Mouse (Mus musculus): ENCODE results near the gene Bbs1.
"Not testable (repeated sequence)": the region's sequence is repeated elsewhere in the genome, so short reads cannot be mapped to it uniquely, and the experiment has no call there.

Gene Bbs1

GRCm38 (mm10) chr19:4879324-4879703, 27.1 kb downstream of the Bbs1 start:
- DNase-seq: no peak

GRCm38 (mm10) chr19:4878405-4879323, 27.8 kb downstream of the Bbs1 start, which contains the start of gene Zdhhc24:
TSS of gene Zdhhc24 (plus strand) at chr19:4878668.
- peak; percentile 96 for DNase-seq

- peak; percentile 53 for DNase-seq
Observed at GRCm38 (mm10) chr19:4877785-4878184, 28.6 kb downstream of the Bbs1 start, which contains the start of gene Actn3. TSS of gene Actn3 (minus strand) at chr19:4877909.

- no peak for DNase-seq
Observed at GRCm38 (mm10) chr19:4876755-4877154, 29.7 kb downstream of the Bbs1 start.

- DNase-seq: no peak
Observed at GRCm38 (mm10) chr19:4876241-4876640, 30.2 kb downstream of the Bbs1 start.

- DNase-seq: not testable (repeated sequence)
Observed at GRCm38 (mm10) chr19:4874613-4875012, 31.8 kb downstream of the Bbs1 start.

- peak; percentile 59 for DNase-seq
Observed at GRCm38 (mm10) chr19:4865147-4865546, 41.3 kb downstream of the Bbs1 start.

GRCm38 (mm10) chr19:4863048-4863447, 43.4 kb downstream of the Bbs1 start:
- DNase-seq: no peak

- no peak for DNase-seq
Observed at GRCm38 (mm10) chr19:4859081-4859480, 47.3 kb downstream of the Bbs1 start.

GRCm38 (mm10) chr19:4855951-4856350, 50.5 kb downstream of the Bbs1 start:
- no peak for DNase-seq

GRCm38 (mm10) chr19:4855470-4855820, 51.0 kb downstream of the Bbs1 start:
- no peak for DNase-seq

- peak; percentile 94 for DNase-seq
Observed at GRCm38 (mm10) chr19:4854552-4855469, 51.6 kb downstream of the Bbs1 start, which contains the start of gene Ctsf. TSS of gene Ctsf (plus strand) at chr19:4855130.

- DNase-seq: no peak
Observed at GRCm38 (mm10) chr19:4850281-4850680, 56.1 kb downstream of the Bbs1 start.

GRCm38 (mm10) chr19:4849800-4850199, 56.6 kb downstream of the Bbs1 start:
- no peak for DNase-seq

GRCm38 (mm10) chr19:4847490-4847889, 58.9 kb downstream of the Bbs1 start:
- DNase-seq: peak; percentile 62

- no peak for DNase-seq
Observed at GRCm38 (mm10) chr19:4845846-4846245, 60.6 kb downstream of the Bbs1 start.

GRCm38 (mm10) chr19:4842611-4843010, 63.8 kb downstream of the Bbs1 start:
- no peak for DNase-seq

- DNase-seq: no peak
Observed at GRCm38 (mm10) chr19:4840848-4841247, 65.6 kb downstream of the Bbs1 start.

- peak; percentile 99 for DNase-seq
Observed at GRCm38 (mm10) chr19:4839149-4839548, 67.3 kb downstream of the Bbs1 start, which contains the start of the genes Ccs and Ccdc87. TSS of gene Ccs (minus strand) at chr19:4839332. TSS of gene Ccdc87 (plus strand) at chr19:4839366.

GRCm38 (mm10) chr19:4838526-4839140, 67.8 kb downstream of the Bbs1 start:
- no peak for DNase-seq

- no peak for DNase-seq
Observed at GRCm38 (mm10) chr19:4837049-4837448, 69.4 kb downstream of the Bbs1 start.

Data from kidney, postnatal 14 days (tissue).